In the genomic region with DNA sequence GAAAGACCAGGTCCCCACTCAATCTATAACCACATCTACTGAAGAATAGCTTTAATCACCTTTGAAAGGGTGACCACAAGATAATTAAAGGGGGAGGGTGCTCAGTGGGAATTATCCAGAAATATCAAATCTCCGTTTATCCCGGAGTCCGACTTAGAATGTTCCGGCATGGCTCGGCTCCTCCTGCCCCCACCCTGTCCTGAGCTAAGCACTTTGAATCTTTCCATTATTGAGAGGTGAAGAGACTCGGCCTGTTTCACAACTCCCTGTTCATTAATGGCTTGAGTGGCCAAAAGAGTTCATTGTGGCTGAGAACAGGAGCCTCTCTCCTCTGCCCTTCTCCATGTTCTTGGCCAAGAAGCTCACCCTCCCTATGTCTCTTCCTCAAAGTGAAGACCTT, we compare ENCODE assay signal across 10 mouse cellular contexts.
"Had no signal": no experiment of that assay in that cellular context is flagged by ENCODE, and none has a peak within 500 bp of the region (broad histone marks: within the 10 kb centered on the region; RNA-seq: fewer than 3 reads in every experiment).

No protein-coding gene starts in this region.

- H3K9me3 ChIP-seq: liver, embryonic 15.5 days; midbrain, embryonic 13.5 days; stomach, embryonic 15.5 days had no signal

- H3K4me3 ChIP-seq: left cerebral cortex, adult 2 months; liver, embryonic 15.5 days; midbrain, embryonic 13.5 days; stomach, embryonic 15.5 days had no signal

- H3K27ac ChIP-seq: kidney, postnatal 0 days; left cerebral cortex, adult 2 months; liver, embryonic 15.5 days; midbrain, embryonic 13.5 days; stomach, embryonic 15.5 days had no signal

- H3K27me3 ChIP-seq: liver, embryonic 15.5 days; midbrain, embryonic 13.5 days; stomach, embryonic 15.5 days had no signal

- H3K4me1 ChIP-seq: liver, embryonic 15.5 days; stomach, embryonic 15.5 days had no signal

- DNase-seq: right cerebral cortex, postnatal 14 days; thymus, postnatal 4 days had no signal

- ATAC-seq: inflammation-experienced regulatory T-cells, adult 6 months; intestine, postnatal 0 days; midbrain, embryonic 13.5 days had no signal

- H3K9ac ChIP-seq: liver, embryonic 15.5 days; lung, embryonic 14.5 days; midbrain, embryonic 13.5 days; stomach, embryonic 15.5 days had no signal

- H3K36me3 ChIP-seq: liver, embryonic 15.5 days; midbrain, embryonic 13.5 days; stomach, embryonic 15.5 days had no signal

- H3K4me2 ChIP-seq: liver, embryonic 15.5 days; lung, embryonic 14.5 days; midbrain, embryonic 13.5 days; stomach, embryonic 15.5 days had no signal
